Mouse (Mus musculus) neutrophil, adult 83 days (primary cell): ENCODE measurements around the gene Spdye4a. TPM values are rescaled to one million over a fixed set of nuclear protein-coding genes. Genes with fewer than 3 reads are reported as not detected.

Source experiments
- total RNA-seq, 2 experiments: library from RNA; stranded (reverse); gene quantifications; one replicate each; pipeline ENCODE4 v1.2.4; 2023

The Spdye4a gene
- not detected for total RNA-seq

GRCm38 (mm10) chr5:143226790-143227189 lies at the start of gene Spdye4a:
Gene Spdye4a (minus strand): TSS chr5:143226890.

GRCm38 (mm10) chr5:143269363-143270150 lies 42.9 kb upstream of the Spdye4a start, which contains the start of gene Zfp316:
Gene Zfp316 (minus strand): TSS chr5:143270022.

GRCm38 (mm10) chr5:143235028-143235693 lies 8.5 kb upstream of the Spdye4a start, which contains the start of gene Zfp12:
Gene Zfp12 (plus strand): TSS chr5:143235163.

GRCm38 (mm10) chr5:143180255-143181076 lies 46.2 kb downstream of the Spdye4a start, which contains the start of the genes Rbak and Spdye4b:
Gene Rbak (minus strand): TSS chr5:143180775.
Gene Spdye4b (plus strand): TSS chr5:143181017.

Other genes with a start within 250 kb of the Spdye4a start
- 10 to 100 TPM; 50.3 to 54.8 TPM for gene Rnf216, start 113.9 kb downstream of the Spdye4a start, total RNA-seq
- under 1 TPM; 0.35 to 0.44 TPM for gene Olfr718-ps1, start 79.3 kb downstream of the Spdye4a start, total RNA-seq
- gene Rbak, start 46.1 kb downstream of the Spdye4a start, total RNA-seq = 1 to 10 TPM; 3.8 to 4.0 TPM
- gene Spdye4b, start 45.9 kb downstream of the Spdye4a start, total RNA-seq = not detected
- gene Zfp12, start 8.3 kb upstream of the Spdye4a start, total RNA-seq = 1 to 10 TPM; 3.8 to 4.3 TPM
- gene Zfp316, start 43.1 kb upstream of the Spdye4a start, total RNA-seq = 1 to 10 TPM; 1.1 to 1.3 TPM
- under 1 TPM in 1 of 2 experiments, not detected in 1; 0.22 TPM for gene Zfp853, start 66.7 kb upstream of the Spdye4a start, total RNA-seq
- 10 to 100 TPM; 16.8 to 21.0 TPM for gene E130309D02Rik, start 88.5 kb upstream of the Spdye4a start, total RNA-seq
- gene Zdhhc4, start 102.4 kb upstream of the Spdye4a start, total RNA-seq = 10 to 100 TPM; 37.5 to 39.4 TPM
- not detected for gene Grid2ip, start 130.4 kb upstream of the Spdye4a start, total RNA-seq
- gene Kdelr2, start 176.9 kb upstream of the Spdye4a start, total RNA-seq = 10 to 100 TPM; 47.7 to 48.6 TPM
- 10 to 100 TPM; 26.3 to 26.5 TPM for gene Daglb, start 237.7 kb upstream of the Spdye4a start, total RNA-seq